Mouse (Mus musculus) gastrocnemius, postnatal 25 days (tissue): ENCODE measurements at regions not wholly inside any gene's neighbourhood (a gene's known extent, or its start where the extent isn't known, plus 50 kb on each side); places are given as distances from the start of the nearest gene placed in this dataset.

Experiments
- DNase-seq: peaks from one replicate; pipeline ENCODE4 v3.0.0; 2022

GRCm38 (mm10) chr2:178542032-178542431, 111.7 kb downstream of the Cdh26 start:
- no peak for DNase-seq

GRCm38 (mm10) chr2:178544411-178544810, 114.1 kb downstream of the Cdh26 start:
- DNase-seq, result no peak

GRCm38 (mm10) chr2:178545601-178546352, 115.4 kb downstream of the Cdh26 start:
- no peak for DNase-seq

- no peak for DNase-seq
Observed at GRCm38 (mm10) chr2:178546353-178546720, 116.0 kb downstream of the Cdh26 start.

GRCm38 (mm10) chr2:178546888-178547287, 116.6 kb downstream of the Cdh26 start:
- no peak for DNase-seq

GRCm38 (mm10) chr2:178548937-178549336, 118.6 kb downstream of the Cdh26 start:
- DNase-seq, result no peak

GRCm38 (mm10) chr2:178553736-178554135, 123.4 kb downstream of the Cdh26 start:
- DNase-seq, result no peak

GRCm38 (mm10) chr2:178555692-178556340, 125.5 kb downstream of the Cdh26 start:
- DNase-seq, result no peak

GRCm38 (mm10) chr2:178557934-178558333, 127.6 kb downstream of the Cdh26 start:
- DNase-seq, result peak; percentile 19

- no peak for DNase-seq
Observed at GRCm38 (mm10) chr2:178563287-178563686, 133.0 kb downstream of the Cdh26 start.

- no peak for DNase-seq
Observed at GRCm38 (mm10) chr2:178565368-178565818, 135.1 kb downstream of the Cdh26 start.

GRCm38 (mm10) chr2:178567493-178567892, 137.2 kb downstream of the Cdh26 start:
- no peak for DNase-seq

GRCm38 (mm10) chr2:178572301-178572700, 142.0 kb downstream of the Cdh26 start:
- no peak for DNase-seq

GRCm38 (mm10) chr2:178574859-178575258, 144.5 kb downstream of the Cdh26 start:
- no peak for DNase-seq

GRCm38 (mm10) chr2:178575403-178575802, 145.1 kb downstream of the Cdh26 start:
- no peak for DNase-seq

- no peak for DNase-seq
Observed at GRCm38 (mm10) chr2:178576067-178576466, 145.7 kb downstream of the Cdh26 start.

- no peak for DNase-seq
Observed at GRCm38 (mm10) chr2:178579571-178579970, 149.2 kb downstream of the Cdh26 start.

GRCm38 (mm10) chr2:178581306-178581705, 151.0 kb downstream of the Cdh26 start:
- DNase-seq, result peak; percentile 24

GRCm38 (mm10) chr2:178584970-178585566, 154.7 kb downstream of the Cdh26 start:
- DNase-seq, result no peak

- no peak for DNase-seq
Observed at GRCm38 (mm10) chr2:178587134-178587636, 156.9 kb downstream of the Cdh26 start.

- DNase-seq, result no peak
Observed at GRCm38 (mm10) chr2:178593743-178594142, 163.4 kb downstream of the Cdh26 start.

GRCm38 (mm10) chr2:178594177-178594576, 163.8 kb downstream of the Cdh26 start:
- DNase-seq, result no peak
